Mouse (Mus musculus): ENCODE data around the gene Atp8a1. TPM values are rescaled to one million over a fixed set of nuclear protein-coding genes. Genes with fewer than 3 reads are reported as not detected.
A peak's percentile ranks its signal among the peaks of the same experiment; 100 is the strongest.

Gene Atp8a1
- total RNA-seq, 2 experiments from 2014 or later = 169 to 192 TPM

DNA sequence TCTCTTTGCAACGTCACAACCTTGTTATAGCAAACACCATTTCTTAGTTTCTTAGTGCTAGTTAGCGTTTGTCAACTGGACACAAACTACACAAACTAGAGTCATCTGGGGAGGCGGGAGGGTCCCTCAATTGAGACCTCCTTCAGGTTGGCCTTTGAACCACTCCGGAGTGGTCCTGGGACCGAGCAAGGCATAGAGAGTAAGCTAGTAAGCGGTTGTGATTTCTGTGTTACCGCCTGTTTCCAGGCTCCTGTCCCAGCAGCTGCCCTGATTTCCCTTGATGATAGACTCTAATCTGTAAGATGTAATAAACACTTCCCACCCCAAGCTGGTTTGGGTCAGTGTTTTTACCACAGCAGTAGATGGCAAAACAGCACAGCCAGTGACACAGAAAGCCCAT lies 161.3 kb downstream of the Atp8a1 start:
- no peak for DNase-seq (ENCODE audit: low spot score in 2 of 2)

DNA sequence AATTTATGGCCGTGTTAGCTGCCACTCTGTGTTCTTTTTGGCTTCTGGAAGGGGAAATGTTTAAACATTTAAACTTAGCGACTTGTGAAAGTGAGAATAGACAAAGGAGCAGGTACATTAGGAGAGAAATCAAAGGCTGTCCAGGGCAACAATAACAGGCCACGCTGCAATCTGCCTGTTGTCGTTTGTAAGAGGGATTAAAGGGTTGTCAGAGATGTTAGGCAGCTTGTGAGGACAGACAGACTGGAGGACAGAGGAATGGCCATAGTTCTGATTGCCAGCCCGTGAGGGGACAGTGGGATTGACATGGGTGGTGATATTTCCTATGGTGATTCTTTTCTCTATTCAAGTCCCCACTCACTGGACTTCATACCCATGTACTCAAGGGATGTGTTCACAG lies 161.8 kb downstream of the Atp8a1 start:
- DNase-seq (ENCODE audit: low spot score in 2 of 2) = no peak

- no peak for DNase-seq (ENCODE audit: low spot score in 2 of 2)
These were observed 168.4 kb downstream of the Atp8a1 start for GRCm38 (mm10) chr5:67678819-67679218.

DNA sequence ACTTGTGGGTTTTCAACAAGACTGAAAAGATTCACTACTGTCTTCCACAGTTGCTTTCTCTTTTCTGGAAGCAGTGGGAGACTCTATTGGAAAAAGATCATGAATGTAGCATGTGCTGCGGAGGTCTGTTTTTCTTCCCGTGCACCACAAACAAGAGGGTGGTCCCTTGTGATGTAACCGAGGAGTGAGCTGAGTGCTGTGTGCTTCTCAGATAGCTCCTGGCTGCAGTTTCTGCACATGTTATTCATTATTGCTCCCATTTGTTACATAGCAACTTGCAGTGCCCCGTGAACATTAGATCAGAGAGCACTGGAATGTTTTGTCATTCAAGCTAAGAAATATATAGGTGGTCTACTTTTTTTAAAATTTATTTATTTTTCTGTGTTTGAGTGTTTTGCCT lies 174.2 kb downstream of the Atp8a1 start:
- DNase-seq (ENCODE audit: low spot score in 2 of 2) = no peak

DNA sequence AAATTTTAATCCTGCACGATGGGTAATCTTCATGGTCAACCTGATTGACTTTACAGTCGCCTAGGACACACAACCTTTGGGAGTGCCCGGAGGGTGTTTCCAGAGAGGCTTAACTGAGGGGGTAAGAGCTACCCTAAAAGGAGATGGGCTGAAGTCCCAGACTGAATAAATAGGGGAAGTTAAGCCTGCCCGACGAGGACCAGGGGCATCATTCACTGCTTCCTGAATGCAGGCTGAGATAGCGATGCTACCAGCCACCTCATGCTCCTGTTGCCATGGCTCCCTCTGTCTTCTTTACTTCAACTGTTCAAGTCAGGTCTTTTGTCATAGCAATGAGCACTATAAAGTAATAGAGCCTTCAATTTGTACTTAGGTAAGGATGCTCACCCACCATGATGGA lies 177.1 kb downstream of the Atp8a1 start:
- DNase-seq (ENCODE audit: low spot score in 2 of 2) = no peak

- no peak for DNase-seq (ENCODE audit: low spot score in 2 of 2)
These were observed 177.8 kb downstream of the Atp8a1 start for GRCm38 (mm10) chr5:67669436-67669896.

GRCm38 (mm10) chr5:67662715-67663114 lies 184.5 kb downstream of the Atp8a1 start:
- DNase-seq (ENCODE audit: low spot score in 2 of 2) = no peak

GRCm38 (mm10) chr5:67659864-67660263 lies 187.4 kb downstream of the Atp8a1 start:
- no peak for DNase-seq (ENCODE audit: low spot score in 2 of 2)

DNA sequence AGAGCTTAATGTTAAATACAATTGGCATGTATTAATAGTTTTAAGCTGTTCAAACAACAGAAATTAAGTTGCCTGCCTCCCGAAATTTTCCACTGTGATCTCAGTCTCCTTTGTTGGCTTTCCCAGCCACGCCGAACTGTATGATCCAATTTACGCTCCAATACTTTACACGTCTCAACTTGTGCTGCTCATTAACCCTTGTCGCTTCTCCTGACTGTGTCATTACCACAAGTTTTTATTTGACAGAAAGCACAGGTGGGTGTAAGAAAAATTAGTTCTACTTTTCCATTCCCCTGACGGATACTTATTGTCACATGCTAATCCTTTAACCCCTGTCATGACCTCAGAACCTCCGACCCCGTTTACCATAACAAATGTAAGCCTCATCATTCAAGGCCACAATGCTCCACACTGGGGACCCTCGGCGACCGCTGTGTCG lies 190.4 kb downstream of the Atp8a1 start:
- DNase-seq (ENCODE audit: low spot score in 2 of 2) = no peak

- no peak for DNase-seq (ENCODE audit: low spot score in 2 of 2)
These were observed 191.3 kb downstream of the Atp8a1 start for GRCm38 (mm10) chr5:67655696-67656519.

DNA sequence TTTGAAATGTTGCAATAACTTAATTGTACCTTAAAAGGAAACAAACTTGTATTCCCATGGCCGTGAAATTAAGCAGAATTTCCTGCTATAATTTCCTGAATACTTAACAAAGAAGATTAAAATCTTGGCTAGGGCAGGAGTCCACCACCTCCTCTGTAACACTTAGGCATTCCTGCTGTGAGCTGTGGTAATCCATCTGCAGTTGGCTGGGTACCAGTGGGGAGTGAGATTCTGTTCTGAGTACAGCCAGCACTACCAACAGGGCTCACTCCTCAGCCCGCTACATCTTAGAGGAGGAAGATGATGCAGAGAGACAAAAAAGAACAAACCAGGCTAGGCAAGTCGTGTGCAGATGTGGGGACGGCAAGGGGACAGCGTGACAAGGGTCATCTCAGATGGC lies 192.7 kb downstream of the Atp8a1 start:
- peak; percentile 44 to 47 for DNase-seq (ENCODE audit: low spot score in 2 of 2)

GRCm38 (mm10) chr5:67653543-67653942 lies 193.7 kb downstream of the Atp8a1 start:
- DNase-seq (ENCODE audit: low spot score in 2 of 2) = no peak

- no peak for DNase-seq (ENCODE audit: low spot score in 2 of 2)
These were observed 194.8 kb downstream of the Atp8a1 start for GRCm38 (mm10) chr5:67652468-67652867.

DNA sequence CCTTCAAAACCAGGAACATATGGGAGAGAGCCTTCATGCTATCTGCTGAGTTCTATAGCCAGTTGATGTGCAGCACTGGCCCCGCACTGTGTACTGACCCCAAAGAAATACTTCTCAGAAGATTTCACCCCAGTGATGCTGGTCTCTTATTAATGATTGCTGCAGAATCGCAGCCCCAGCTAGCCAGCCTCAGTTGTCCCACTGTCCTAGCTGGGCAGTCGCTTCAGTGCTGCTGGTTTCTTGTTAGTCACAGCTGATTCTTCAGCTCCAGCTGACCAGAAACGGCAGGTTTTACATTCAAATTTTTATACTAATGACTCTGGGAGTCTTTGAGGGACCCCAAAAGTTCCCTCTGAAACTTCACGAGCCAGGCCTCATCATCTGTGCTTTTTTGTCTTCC lies 197.2 kb downstream of the Atp8a1 start:
- no peak for DNase-seq (ENCODE audit: low spot score in 2 of 2)

DNA sequence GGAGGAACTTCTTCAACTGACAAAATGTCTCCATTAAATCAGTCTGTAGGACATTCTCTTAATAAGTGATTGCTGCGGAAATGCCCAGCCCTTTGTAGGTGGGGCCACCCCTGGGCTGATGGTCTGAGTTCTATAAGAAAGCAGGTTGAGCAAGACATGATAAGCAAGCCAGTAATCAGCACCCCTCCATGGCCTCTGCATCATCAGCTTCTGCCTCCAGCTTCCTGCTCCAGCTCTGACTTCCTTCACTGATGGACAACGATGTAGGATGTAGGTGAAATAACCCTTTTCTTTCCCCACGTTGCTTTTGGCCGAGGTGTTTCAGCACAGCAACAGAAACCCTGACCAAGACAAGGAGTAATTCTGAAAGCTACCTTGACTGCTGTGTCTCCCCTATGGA lies 198.1 kb downstream of the Atp8a1 start:
- DNase-seq (ENCODE audit: low spot score in 2 of 2) = no peak

DNA sequence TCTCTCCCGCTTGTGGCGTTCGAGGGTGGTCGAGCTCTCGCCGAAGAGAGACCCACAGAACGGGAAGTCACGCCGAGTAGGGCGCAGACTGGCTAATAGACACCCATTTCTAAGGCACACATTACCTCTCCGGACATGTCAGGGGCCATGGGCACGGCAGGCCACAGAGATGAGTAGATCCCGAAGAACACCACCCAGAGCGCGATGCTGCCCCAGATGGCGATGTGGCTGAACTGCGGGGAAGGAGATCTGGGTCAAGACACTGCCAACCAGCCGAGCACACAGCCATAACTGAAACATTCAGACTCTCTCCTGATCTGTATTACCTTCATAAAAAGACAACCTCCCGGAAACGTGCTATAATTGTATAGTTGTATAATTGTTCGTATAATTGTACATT lies 199.7 kb downstream of the Atp8a1 start:
- DNase-seq (ENCODE audit: low spot score in 2 of 2) = peak in 1 of 2 experiments; percentile 28

- no peak for DNase-seq (ENCODE audit: low spot score in 2 of 2)
These were observed 200.3 kb downstream of the Atp8a1 start for GRCm38 (mm10) chr5:67646756-67647529.

GRCm38 (mm10) chr5:67643537-67644255 lies 203.5 kb downstream of the Atp8a1 start:
- peak in 1 of 2 experiments; percentile 44 for DNase-seq (ENCODE audit: low spot score in 2 of 2)

DNA sequence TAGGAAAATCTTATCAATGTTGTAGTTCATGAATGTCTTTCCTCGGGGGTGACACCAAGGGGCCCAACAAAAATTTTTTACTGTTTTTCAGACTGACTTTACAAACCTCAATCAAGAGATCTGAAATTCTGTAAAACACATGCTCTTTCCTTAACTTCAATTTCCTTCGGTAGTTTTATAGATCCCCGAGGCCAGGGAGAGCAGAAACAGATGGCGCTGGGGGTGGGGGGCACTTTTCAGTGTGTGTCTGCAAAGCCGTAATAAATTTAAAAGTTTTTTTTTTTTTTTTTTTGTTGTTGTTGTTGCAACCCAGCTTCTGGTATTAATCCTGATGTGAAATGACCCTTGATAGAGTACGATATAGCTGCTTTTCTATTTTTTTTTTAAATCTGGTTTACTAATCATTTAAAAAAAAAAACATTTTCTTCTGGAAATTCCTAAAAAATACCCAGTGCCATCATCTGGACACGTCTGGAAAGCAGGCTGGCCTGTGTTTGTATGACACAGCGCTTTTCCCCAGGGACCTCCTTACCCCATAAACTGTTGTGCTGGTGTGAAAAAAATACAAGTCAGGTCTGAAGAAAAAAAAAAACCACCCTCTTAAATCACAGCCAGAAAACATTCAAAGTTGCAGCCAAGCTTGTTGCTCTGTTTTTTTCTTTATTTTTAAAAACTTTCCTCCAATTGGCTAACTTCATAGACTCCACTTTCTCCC lies 205.7 kb downstream of the Atp8a1 start:
- no peak for DNase-seq (ENCODE audit: low spot score in 2 of 2)

- no peak for DNase-seq (ENCODE audit: low spot score in 2 of 2)
These were observed 206.5 kb downstream of the Atp8a1 start for GRCm38 (mm10) chr5:67640596-67641312.

All from left cerebral cortex, adult 18-20 months (tissue).